Mouse (Mus musculus): ENCODE results near the gene Gns. TPM values are rescaled to one million over a fixed set of nuclear protein-coding genes. Genes with fewer than 3 reads are reported as not detected.
A peak's percentile ranks its signal among the peaks of the same experiment; 100 is the strongest.

Gns gene
- polyA plus RNA-seq, 1 experiment from 2014 or later, result 68.6 TPM

- no peak overlapping the region for H3K9ac ChIP-seq (ENCODE audit: low read depth, low read length)
- no peak overlapping the region for H3K27ac ChIP-seq (ENCODE audit: low read depth, low read length)
- H3K27me3 ChIP-seq (replicated peaks; ENCODE audit: control insufficient read depth, insufficient read depth, low read length), result no peaks in the 10 kb centered on the region
- no peak overlapping the region for H3K4me2 ChIP-seq (replicated peaks; ENCODE audit: low read depth)
- WGBS, result 85% methylated on average over 15 of the region's 15 CpGs
- peaks cover 59% of the 10 kb centered on the region for H3K4me1 ChIP-seq (replicated peaks; ENCODE audit: control insufficient read depth, insufficient read depth, low read length)
- peaks cover 3% of the 10 kb centered on the region; the same call in 1 of the 2 replicates for H3K36me3 ChIP-seq (ENCODE audit: control insufficient read depth, insufficient read depth)
- no peaks in the 10 kb centered on the region for H3K9me3 ChIP-seq (ENCODE audit: control insufficient read depth)
- no peak for ATAC-seq
- H3K4me3 ChIP-seq (ENCODE audit: low read depth, low read length), result no peak overlapping the region
- TF ChIP-seq CTCF (IDR thresholded peaks at IDR 0.05; ENCODE audit: low read depth), result no peak
These were observed 63.3 kb downstream of the Gns start for GRCm38 (mm10) chr10:121428011-121428711.

- 15% methylated on average over 2 of the region's 2 CpGs for WGBS
- H3K36me3 ChIP-seq (ENCODE audit: control insufficient read depth, insufficient read depth), result no peaks in the 10 kb centered on the region
- H3K9me3 ChIP-seq (ENCODE audit: control insufficient read depth), result no peaks in the 10 kb centered on the region
- H3K9ac ChIP-seq (ENCODE audit: low read depth, low read length), result no peak overlapping the region
- no peak for TF ChIP-seq CTCF (IDR thresholded peaks at IDR 0.05; ENCODE audit: low read depth)
- H3K4me3 ChIP-seq (ENCODE audit: low read depth, low read length), result no peak overlapping the region
- H3K4me1 ChIP-seq (replicated peaks; ENCODE audit: control insufficient read depth, insufficient read depth, low read length), result peaks cover 56% of the 10 kb centered on the region
- no peaks in the 10 kb centered on the region for H3K27me3 ChIP-seq (replicated peaks; ENCODE audit: control insufficient read depth, insufficient read depth, low read length)
- H3K27ac ChIP-seq (ENCODE audit: low read depth, low read length), result peak overlapping the region; percentile 35; the same call in 1 of the 2 replicates
- ATAC-seq, result no peak
- H3K4me2 ChIP-seq (replicated peaks; ENCODE audit: low read depth), result 0 out of 2 replicates have a peak overlapping the region, but pooled peaks have one; percentile 17
These were observed 64.2 kb downstream of the Gns start for GRCm38 (mm10) chr10:121429089-121429488.

GRCm38 (mm10) chr10:121429581-121429980 is 64.7 kb downstream of the Gns start:
- H3K4me1 ChIP-seq (replicated peaks; ENCODE audit: control insufficient read depth, insufficient read depth, low read length), result peaks cover 55% of the 10 kb centered on the region
- 21% methylated on average over 8 of the region's 8 CpGs for WGBS
- H3K9ac ChIP-seq (ENCODE audit: low read depth, low read length), result no peak overlapping the region

GRCm38 (mm10) chr10:121429981-121430682 is 65.2 kb downstream of the Gns start:
- no peak for TF ChIP-seq CTCF (IDR thresholded peaks at IDR 0.05; ENCODE audit: low read depth)
- ATAC-seq, result no peak
- Histone ChIP-seq H3K36me3 (ENCODE audit: control insufficient read depth, insufficient read depth) (no peaks in the 10 kb centered on the region), H3K4me1 (replicated peaks; ENCODE audit: control insufficient read depth, insufficient read depth, low read length) (peaks cover 54% of the 10 kb centered on the region), H3K9me3 (ENCODE audit: control insufficient read depth) (no peaks in the 10 kb centered on the region), H3K27ac (ENCODE audit: low read depth, low read length) (peak overlapping the region; percentile 46), H3K4me3 (ENCODE audit: low read depth, low read length) (no peak overlapping the region), H3K9ac (ENCODE audit: low read depth, low read length) (0 out of 2 replicates have a peak overlapping the region, but pooled peaks have one; percentile 22), H3K27me3 (replicated peaks; ENCODE audit: control insufficient read depth, insufficient read depth, low read length) (no peaks in the 10 kb centered on the region), H3K4me2 (replicated peaks; ENCODE audit: low read depth) (peak overlapping the region; percentile 37)
- 25% methylated on average over 14 of the region's 14 CpGs for WGBS

More at GRCm38 (mm10) chr10:121429581-121429980, 64.7 kb downstream of the Gns start:
- no peaks in the 10 kb centered on the region for H3K27me3 ChIP-seq (replicated peaks; ENCODE audit: control insufficient read depth, insufficient read depth, low read length)
- H3K36me3 ChIP-seq (ENCODE audit: control insufficient read depth, insufficient read depth), result no peaks in the 10 kb centered on the region
- H3K27ac ChIP-seq (ENCODE audit: low read depth, low read length), result peak overlapping the region; percentile 46
- peak overlapping the region; percentile 37 for H3K4me2 ChIP-seq (replicated peaks; ENCODE audit: low read depth)
- no peak for TF ChIP-seq CTCF (IDR thresholded peaks at IDR 0.05; ENCODE audit: low read depth)
- ATAC-seq, result no peak
- no peaks in the 10 kb centered on the region for H3K9me3 ChIP-seq (ENCODE audit: control insufficient read depth)
- H3K4me3 ChIP-seq (ENCODE audit: low read depth, low read length), result no peak overlapping the region

GRCm38 (mm10) chr10:121430764-121431540 is 66.1 kb downstream of the Gns start:
- Histone ChIP-seq H3K9ac (ENCODE audit: low read depth, low read length) (no peak overlapping the region), H3K4me3 (ENCODE audit: low read depth, low read length) (no peak overlapping the region), H3K9me3 (ENCODE audit: control insufficient read depth) (no peaks in the 10 kb centered on the region), H3K36me3 (ENCODE audit: control insufficient read depth, insufficient read depth) (no peaks in the 10 kb centered on the region), H3K4me1 (replicated peaks; ENCODE audit: control insufficient read depth, insufficient read depth, low read length) (peaks cover 46% of the 10 kb centered on the region), H3K4me2 (replicated peaks; ENCODE audit: low read depth) (no peak overlapping the region), H3K27ac (ENCODE audit: low read depth, low read length) (peak overlapping the region; percentile 46; the same call in 1 of the 2 replicates), H3K27me3 (replicated peaks; ENCODE audit: control insufficient read depth, insufficient read depth, low read length) (no peaks in the 10 kb centered on the region)
- no peak for TF ChIP-seq CTCF (IDR thresholded peaks at IDR 0.05; ENCODE audit: low read depth)
- ATAC-seq, result no peak
- WGBS, result 56% methylated on average over 15 of the region's 15 CpGs

Measured in intestine, postnatal 0 days (tissue).